Mouse (Mus musculus): ENCODE data around the gene Hamp2.

The Hamp2 gene

GRCm38 (mm10) chr7:30953459-30953858 is 29.0 kb upstream of the Hamp2 start:
- 82% methylated on average over 6 of the region's 6 CpGs for WGBS

GRCm38 (mm10) chr7:30952441-30953265 is 28.2 kb upstream of the Hamp2 start:
- 92% methylated on average over 16 of the region's 16 CpGs for WGBS

DNA sequence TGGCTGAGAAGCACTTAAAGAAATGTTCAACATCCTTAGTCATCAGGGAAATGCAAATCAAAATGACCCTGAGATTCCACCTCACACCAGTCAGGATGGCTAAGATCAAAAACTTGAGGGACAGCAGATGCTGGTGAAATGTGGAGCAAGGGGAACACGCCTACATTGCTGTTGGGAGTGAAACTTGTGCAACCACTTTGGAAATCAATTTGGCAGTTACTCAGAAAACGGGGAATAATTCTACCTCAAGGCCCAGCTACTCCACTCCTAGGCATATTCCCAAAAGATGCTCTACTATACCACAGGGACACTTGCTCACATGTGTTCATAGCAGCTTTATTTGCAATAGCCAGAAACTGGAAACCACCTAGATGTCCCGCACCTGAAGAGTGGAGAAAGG is 25.4 kb upstream of the Hamp2 start:
- 78% methylated on average over 3 of the region's 3 CpGs for WGBS

DNA sequence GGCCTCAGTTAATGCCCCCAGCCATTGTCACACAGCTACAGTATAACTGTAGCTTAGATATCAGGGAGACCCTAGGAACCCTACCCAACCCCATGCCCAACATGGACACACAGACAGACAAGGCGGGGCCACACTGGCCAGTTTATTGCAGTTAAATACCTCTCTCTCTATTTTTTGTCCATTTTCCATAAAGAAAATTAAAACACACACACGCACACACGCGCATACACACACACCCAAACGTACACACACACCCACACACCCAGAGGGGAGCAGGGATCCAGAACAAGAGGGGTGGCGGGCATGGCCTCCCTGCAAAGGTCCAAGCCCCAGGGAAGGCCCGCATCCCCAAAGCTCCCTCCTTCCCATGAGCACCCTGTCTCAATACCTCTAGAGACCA is 21.4 kb upstream of the Hamp2 start:
- WGBS: 88% methylated on average over 7 of the region's 7 CpGs

DNA sequence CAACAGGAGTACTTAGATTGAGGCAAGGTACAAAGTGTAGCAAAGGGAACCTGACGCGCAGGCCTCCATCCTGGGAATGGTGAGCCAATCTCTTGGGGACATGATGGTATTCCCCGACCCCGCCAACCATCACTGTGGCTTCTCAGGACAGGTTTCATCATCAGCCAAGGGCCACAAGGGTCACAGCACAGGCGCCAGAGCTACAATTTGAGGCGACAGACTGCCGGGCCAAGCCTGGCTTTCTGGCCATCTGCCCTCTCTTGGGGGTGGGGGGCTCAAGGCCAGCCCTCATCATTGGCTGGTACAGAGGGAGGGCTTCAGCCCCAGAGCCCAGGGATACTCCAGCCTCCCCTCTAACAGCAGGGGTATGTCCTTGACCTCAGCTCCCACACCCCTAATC is 21.0 kb upstream of the Hamp2 start:
- 85% methylated on average over 7 of the region's 7 CpGs for WGBS

DNA sequence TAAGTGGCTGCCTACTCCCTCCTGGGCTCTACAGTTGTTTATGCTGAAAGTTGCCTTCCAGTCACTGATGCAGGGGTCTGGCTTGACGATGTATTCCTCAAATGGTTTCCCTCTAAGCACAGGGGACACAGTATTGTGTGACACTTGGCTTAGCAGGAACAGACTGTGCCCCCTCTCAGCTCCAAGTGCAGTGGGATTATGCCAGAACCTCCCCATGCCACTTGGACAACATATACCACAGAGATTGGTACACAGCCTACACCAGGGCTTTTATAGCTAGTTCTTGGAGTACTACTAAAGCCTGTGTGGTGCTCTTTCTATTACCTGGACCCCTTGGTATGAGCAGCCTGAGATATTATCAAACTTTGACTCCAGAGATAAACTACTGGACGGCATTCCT is 20.2 kb upstream of the Hamp2 start:
- WGBS: 54% methylated on average over 2 of the region's 2 CpGs

DNA sequence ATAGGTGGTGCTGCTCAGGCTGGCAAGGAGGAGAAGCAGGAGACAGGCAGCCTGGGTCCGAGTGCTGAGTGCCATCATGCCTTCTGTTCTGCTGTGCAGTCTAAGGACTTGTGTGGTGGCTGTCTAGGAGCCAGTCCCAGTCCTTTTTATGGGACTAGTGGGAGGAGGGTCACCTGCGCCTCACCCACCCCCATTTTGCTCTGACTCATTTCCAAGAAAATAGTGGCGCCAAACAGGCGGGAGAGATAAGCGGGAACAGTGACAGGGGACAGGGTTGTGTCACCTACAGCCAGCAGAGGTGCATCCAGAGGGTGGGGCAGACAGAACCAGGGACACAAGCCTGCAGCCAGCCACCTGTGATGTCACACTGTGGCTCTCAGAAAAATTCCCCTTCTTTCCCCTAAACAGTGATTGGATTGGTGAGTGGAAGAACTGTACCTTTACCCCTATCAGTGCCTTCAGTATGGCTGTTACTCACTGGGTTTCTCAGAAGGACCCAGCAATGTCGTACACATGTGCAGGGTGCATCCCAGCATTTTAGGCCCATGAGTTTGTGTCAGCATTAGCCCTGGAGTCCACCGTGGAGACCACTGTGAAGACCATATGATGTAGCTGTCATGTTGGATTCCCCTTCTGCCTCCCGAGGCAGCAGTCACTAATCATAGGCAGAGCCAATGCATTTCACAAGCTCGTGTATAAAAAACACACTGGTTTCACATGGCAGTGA is 19.6 kb upstream of the Hamp2 start, which contains the start of gene Hamp:
Gene Hamp (minus strand): TSS at position 124 of the 727 bp plus-strand sequence.
- WGBS: 56% methylated on average over 9 of the region's 9 CpGs

GRCm38 (mm10) chr7:30942365-30942764 is 17.9 kb upstream of the Hamp2 start:
- 60% methylated on average over 3 of the region's 3 CpGs for WGBS

DNA sequence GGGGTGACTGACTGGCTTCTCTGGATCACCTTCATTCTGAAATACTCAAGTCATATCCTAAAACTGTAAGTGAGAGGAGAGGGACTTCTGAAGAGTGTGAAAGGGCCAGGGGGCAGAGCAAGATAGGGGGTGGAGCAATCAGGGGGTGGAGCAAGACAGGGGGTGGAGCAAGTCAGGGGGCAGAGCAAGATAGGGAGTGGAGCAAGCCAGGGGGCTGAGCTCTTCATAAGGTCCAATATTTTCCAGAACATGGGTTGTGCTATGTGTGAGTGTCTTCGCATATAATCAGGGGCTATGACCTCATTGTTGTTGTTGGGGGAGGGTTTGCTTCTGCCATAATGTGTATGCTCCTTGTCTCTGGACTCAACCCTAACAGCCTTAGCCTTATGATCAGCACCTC is 15.6 kb upstream of the Hamp2 start:
- 95% methylated on average over 1 of the region's 1 CpGs for WGBS

DNA sequence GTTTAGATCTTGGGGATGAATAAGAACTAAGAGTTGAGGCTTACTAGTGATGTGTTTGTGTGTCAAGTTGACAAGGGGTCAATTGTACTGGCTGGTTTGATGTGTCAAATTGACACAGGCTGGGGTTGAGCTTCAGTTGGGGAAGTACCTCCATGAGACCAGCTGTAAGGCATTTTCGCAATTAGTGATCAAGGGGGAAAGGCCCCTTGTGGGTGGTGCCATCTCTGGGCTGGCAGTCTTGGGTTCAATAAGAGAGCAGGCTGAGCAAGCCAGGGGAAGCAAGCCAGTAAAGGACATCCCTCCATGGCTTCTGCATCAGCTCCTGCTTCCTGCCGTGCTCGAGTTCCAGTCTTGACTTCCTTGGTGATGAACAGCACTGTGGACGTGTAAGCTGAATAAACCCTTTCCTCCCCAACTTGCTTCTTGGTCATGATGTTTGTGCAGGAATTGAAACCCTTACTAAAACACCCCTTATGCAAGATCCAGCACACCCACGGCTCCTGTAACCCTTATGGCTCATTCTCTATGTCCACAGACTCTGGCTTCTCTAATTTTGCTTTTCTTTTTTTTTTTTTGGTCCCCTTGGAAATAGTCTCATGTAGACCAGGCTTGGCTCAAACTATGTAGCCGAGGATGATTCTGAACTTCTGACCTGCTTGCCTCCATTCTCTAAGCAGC is 11.1 kb upstream of the Hamp2 start:
- WGBS: 78% methylated on average over 6 of the region's 6 CpGs

DNA sequence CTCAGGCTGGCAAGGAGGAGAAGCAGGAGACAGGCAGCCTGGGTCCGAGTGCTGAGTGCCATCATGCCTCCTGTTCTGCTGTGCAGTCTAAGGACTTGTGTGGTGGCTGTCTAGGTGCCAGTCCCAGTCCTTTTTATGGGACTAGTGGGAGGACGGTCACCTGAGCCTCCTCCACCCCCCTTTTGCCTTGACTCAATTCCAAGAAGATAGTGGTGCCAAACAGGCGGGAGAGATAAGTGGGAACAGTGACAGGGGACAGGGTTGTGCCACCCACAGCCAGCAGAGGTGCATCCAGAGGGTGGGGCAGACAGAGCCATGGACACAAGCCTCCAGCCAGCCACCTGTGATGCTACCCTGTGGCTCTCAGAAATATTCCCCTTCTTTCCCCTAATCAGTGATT is 410 bp downstream of the Hamp2 start:
- WGBS: 72% methylated on average over 3 of the region's 3 CpGs

DNA sequence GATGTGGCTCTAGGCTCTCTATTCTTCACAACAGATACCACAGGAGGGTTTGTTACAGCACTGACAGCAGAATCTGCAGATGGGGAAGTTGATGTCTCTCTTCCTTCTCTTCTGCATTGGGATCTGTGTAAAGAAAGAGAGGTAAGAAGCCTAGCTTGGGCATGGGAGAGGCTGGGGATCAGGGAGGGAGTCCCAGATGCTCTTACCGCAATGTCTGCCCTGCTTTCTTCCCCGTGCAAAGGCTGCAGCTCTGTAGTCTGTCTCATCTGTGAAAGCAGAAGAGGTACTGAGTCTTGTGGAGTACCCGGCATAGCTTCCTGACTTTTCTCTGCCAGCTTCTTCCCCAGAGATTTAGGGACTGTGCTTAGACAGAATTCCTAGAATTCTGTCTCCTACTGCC is 2.0 kb downstream of the Hamp2 start:
- WGBS: 51% methylated on average over 3 of the region's 3 CpGs

- whole genome bisulfite sequencing: 77% methylated on average over 3 of the region's 3 CpGs
Measured at GRCm38 (mm10) chr7:30920217-30920616, 4.3 kb downstream of the Hamp2 start.

DNA sequence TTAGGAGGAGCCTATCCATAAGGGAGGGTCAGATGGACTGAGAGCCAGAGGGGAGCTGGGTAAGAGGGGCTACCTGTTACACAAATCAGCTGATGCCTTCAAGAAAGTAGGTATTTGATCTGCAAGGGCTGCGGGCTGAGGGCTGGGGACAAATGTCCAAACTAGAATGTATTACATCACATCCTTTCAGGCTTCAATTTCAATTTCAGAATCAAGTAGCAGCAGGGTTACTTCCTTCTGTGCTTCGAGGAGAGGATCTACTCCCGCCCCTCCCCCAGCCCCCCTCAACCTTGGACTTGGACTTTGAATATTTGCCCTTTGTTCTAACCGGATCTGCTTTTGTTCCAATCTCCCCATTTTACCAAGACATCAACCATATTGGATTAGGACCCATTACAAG is 7.3 kb downstream of the Hamp2 start:
- WGBS: 49% methylated on average over 4 of the region's 4 CpGs

DNA sequence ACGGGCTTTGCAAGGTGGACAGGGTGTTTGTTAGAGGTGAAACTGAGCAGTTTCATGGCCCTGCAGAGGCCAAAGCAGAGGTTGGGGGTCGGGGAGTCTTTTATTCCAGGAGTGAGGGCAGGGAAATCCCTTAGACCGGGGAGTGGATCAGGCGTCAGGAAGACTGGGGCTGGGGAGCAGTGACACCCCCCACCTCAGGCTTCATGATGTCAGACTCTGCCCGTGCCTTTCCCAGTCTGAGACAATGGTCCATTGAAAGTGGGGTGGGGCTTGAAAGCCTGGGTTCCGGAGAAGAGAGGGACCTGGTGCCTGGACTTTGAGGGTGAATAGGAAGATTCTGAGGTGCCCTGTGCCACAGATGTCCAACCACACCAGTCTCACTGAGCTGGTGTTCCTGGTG is 7.8 kb downstream of the Hamp2 start:
- WGBS: 43% methylated on average over 6 of the region's 6 CpGs

- 67% methylated on average over 8 of the region's 8 CpGs for WGBS
Measured at GRCm38 (mm10) chr7:30914732-30915131, 9.7 kb downstream of the Hamp2 start, which contains the start of gene Mag. Mag (minus strand) TSS chr7:30914873.

DNA sequence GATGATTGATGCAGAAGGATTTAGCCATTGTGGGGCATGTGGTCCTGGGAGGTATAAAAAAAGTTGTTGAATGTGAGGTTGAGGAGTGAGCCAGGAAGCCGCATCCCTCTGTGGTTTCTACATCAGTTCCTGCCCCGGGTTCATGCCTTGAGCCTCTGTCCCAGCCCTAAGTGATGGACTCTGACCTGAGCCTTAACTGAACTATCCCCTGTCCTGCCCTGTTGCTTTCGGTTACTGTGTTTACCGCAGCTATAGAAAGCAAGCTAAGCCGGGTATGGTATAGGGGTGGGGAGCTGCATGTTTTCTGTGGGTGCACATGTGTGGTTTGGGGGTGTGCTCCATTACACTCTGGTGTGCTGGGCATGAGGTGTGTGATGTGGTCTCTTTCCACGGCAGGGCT is 14.7 kb downstream of the Hamp2 start:
- 75% methylated on average over 6 of the region's 6 CpGs for WGBS

- WGBS: 29% methylated on average over 17 of the region's 17 CpGs
Measured at GRCm38 (mm10) chr7:30908992-30909431, 15.5 kb downstream of the Hamp2 start.

DNA sequence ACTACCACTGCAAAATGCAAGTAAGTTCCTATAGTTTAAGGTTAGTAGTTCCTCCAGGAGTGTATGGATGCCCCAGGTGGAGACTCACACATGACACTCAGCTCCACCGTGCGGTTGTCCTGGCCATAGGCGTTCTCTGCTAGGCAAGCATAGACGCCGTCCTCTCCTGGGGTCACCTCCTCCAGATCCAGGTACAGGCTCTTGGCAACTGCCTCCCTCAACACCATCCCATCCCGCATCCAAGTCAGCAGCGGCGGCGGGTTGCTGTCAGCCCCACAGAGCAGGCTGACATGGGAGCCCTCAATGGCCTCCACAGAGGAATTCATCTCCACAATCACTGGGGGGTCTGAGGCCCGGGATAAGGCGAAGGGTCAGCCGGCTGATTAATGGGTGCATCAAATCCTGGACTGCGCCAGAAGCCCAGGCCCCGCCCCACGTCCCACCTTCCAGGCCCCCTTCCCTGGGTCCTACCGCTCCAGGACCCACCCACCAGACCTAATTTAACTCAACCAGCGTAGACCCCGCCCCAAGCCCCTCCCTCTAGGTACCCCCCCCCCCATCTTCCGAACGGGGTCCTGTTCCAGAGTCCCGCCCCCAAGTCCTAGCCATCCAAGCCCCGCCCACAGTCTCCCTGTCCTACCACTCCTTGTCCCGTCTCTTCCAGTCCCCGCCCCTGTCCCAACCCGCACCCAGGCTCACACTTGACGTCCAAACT is 16.0 kb downstream of the Hamp2 start:
- 6% methylated on average over 25 of the region's 26 CpGs for WGBS

- WGBS: 30% methylated on average over 4 of the region's 4 CpGs
Measured at GRCm38 (mm10) chr7:30904042-30904441, 20.4 kb downstream of the Hamp2 start.

DNA sequence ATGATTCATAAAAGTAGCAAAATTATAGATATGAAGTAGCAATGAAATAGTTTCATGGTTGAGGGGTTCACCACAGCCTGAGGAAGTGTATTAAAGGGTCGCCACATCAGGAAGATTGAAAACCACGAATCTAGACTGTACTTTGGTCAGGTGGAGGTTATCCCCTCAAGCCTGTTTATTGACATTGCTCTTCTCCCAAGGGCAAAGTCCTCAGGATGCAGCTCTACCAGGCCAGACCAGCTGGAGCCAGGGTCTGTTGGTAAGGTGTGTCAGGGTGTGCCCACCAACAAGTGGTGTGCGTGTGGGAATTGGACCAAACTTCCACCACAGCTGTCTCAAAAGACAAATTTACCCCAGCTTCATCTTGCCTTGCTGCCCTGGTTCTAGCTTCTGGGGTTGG is 29.3 kb downstream of the Hamp2 start:
- WGBS: 91% methylated on average over 3 of the region's 3 CpGs

DNA sequence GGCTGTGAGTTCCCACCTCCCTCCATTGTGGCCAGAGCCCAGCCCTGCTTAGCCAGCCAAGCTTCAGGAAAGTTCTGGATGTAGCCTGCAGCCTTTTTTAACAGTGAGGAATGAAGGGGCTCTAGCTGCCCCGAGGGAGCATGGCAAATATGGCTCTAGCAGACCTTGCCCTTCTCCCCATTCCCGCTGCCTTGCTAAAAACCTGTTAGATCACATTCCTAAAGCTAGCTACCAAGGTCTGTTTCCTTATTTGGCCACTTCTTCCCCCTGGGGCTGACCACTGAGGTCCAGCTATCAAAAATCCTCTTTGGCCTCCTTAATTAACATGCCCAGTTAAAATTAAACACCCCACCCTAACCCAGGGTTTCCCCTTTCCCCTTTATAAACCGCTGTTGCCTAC is 32.0 kb downstream of the Hamp2 start:
- WGBS: 78% methylated on average over 3 of the region's 3 CpGs
